Mouse (Mus musculus): ENCODE measurements around the gene Smpd3.

The Smpd3 gene

DNA sequence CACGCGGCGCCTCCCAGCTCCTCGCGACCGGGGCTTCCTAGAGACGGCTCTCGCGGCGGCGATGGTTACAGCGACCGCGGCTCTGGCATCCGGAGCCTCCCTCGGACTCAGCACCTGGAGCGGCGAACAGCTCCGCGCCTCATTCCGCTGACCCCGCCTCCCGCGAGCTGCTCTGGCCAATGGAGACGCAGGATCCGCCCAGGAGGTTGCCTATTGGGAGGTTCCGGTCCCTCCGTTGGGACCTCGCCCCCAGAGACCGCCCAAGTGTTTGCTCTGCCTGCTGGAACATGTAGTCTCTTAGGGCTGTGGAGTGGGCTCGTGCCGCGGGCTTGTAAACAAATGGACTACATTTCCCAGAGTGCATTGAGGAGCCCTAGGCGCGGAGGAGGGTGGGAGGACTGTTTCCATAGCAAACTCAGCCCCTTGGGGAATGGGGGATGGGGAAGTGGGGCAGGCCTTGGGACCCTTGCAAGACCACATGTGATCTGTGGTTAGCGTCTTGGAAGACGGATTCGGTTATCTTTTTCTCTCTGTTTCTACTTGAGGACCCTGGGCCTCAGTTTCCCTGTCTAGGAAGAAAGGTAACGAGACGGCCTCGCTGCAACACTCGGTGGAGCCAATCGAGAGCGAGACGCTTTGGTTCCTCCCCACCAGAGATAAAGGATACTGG lies at the start of gene Smpd3:
Gene Smpd3 (minus strand): TSS at position 137 of the 670 bp plus-strand sequence.
- DNase-seq, result peak; percentile 99

DNA sequence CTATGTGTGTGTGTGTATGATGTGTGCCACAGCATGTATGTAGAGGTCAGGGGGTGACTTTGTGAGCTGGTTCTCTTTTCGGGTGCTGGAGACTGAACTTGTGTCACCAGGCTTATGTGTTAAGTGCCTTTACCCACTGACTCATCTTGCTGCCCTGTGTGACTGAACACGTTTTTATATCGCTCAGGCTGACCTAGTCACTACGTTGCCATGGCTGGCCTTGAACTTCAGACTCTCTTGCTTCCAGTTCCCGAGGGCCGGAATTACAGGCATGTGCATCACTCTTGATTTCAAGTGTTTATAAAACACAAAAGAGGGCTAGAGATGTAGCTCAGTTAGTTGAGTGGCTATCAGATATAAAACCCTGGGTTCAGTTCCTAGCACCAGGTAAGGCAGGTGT lies 43.2 kb upstream of the Smpd3 start:
- DNase-seq, result no peak

DNA sequence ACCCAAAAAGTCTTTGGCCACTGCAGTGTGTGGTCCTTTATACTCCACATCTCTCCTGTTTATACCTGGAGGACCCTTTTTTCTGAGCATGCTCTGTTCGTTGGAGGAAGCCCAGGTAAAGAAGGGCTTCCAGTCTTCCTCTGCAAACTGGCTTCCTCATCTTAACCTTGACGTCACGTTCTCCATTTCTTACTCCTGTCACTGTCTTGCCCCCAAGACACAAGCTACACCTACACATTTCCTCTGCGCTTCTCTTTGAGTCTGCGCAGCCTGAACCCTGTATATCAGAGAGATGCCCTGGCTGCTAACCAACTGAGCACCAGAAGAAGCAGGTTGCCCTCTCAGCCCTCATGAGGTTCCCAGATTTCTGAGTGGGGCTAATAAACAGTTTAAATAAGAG lies 41.6 kb upstream of the Smpd3 start:
- DNase-seq, result no peak

DNA sequence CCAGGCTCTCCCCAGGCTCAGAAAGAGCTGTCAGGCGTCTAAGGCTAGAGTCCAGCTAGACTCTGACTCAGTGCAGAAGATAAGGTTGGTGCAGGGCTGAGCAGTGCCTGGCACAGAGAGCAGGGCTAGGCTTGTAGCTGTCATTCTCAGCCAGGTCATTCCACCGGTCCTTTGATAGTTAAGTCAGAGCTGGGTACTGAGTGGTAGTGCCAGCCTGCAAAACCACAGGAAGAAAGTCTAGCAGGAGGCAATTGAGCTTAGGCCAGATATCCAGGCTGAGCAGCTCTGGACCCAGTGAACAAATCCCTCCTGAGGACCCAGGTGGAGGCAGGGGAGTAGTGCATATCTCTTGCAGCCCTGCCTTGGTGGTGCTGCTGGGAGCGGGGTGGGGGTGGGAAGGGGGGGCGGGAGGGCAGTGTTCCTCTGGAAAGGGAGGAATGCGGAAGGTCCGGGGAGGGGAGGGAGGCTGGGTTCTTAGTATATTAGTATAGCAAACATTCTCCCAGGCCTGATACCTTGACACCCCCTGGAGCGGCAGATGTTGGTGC lies 40.8 kb upstream of the Smpd3 start:
- DNase-seq, result no peak

DNA sequence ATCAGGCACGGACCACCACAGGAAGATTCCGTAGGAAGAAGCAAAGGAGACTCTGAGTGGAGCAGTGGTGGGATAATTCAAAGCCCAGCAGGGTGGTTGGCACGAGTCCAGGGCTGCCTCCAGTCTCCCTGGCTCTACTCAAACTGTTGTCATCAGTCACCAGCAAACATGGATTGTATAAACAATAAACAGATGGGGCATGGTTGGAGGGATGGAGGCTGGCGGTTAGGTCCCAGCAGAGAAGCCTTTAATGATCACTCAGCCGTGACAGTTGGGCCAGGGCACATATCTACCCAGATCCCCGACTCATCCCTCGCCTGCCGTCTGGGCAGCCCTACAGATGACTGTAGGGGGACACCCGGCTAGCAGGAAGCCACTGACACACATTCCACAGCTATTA lies 39.1 kb upstream of the Smpd3 start:
- DNase-seq, result no peak

GRCm38 (mm10) chr8:106375957-106376356 lies 38.2 kb upstream of the Smpd3 start:
- DNase-seq, result no peak

DNA sequence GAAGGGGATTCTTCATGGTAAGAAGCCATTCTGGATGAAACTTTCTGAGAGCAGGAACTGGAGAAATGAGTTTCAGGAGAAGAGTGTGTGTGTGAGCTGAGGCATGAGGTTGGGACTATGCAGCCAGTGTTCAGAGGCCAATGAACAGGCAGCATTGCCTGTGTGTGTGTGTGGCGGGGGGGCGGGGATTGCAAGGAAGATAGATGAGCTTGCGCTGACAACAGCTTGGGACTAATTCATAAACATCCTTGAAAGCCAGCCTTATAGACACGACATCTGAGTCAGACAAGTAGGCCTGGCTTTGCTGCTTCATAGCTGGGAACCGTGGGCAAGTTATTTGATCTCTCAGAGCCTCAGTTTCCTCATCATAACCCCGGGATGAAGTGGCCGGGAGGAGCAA lies 31.3 kb upstream of the Smpd3 start:
- DNase-seq, result no peak

DNA sequence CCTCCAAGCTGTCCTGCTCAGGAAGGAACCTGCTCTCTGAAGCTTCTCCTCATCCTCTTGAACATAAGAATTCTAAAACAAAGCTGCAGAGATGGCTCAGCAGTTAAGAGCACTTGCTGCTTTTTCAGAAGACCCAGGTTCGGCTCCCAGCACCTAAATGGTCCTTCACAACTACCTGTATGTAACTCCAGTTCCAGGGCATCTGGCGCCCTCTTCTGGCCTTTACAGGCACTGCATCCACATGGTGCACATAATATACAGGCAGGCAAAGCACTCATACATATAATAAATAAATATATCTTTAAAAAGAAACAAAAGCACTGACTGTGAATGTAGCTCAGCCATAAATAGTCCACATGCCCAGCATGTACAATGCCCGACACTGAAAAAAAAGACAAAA lies 30.7 kb upstream of the Smpd3 start:
- no peak for DNase-seq

DNA sequence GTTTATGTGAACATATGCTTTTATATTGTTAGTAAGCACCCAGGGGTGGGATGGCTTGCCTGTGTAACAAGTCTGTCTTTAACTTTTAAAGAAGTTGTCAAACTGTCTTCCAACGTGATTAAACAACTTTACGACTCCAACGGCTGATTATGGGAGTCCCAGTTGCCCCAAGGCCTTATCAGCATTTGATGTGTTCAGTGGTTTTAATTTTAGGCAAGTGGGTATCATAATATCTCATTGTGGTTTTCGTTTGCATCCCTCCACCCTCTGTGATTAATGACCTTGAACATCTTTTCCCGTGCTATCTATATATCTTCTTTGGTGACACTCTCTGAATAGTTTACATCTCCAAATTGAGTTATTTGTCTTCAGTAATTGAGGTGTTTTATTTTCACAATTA lies 27.0 kb upstream of the Smpd3 start:
- DNase-seq, result no peak

GRCm38 (mm10) chr8:106364278-106364677 lies 26.5 kb upstream of the Smpd3 start:
- DNase-seq, result no peak

DNA sequence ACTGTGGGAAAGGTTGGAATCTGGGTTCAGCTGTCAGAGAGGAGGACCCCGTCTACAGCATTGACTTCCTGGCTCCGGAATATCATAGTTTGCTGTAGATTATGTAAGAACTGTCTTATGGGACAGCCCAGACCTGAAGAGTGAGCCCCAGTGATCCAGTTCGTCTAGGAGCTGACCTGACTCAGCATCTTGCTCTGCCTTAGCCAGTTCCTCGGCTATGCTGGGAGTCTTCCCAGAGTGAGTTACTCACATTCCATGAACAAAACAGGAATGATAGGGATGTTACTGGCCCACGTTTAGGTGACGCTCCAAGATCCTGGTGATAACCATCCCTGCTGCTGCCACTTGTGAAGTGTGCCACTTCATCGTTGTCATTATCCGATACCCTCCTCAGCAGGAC lies 25.5 kb upstream of the Smpd3 start:
- DNase-seq, result no peak

- DNase-seq, result no peak
Observed at GRCm38 (mm10) chr8:106359650-106360338, 22.0 kb upstream of the Smpd3 start.

GRCm38 (mm10) chr8:106351135-106351534 lies 13.3 kb upstream of the Smpd3 start:
- DNase-seq, result no peak

GRCm38 (mm10) chr8:106349398-106349797 lies 11.6 kb upstream of the Smpd3 start:
- no peak for DNase-seq

DNA sequence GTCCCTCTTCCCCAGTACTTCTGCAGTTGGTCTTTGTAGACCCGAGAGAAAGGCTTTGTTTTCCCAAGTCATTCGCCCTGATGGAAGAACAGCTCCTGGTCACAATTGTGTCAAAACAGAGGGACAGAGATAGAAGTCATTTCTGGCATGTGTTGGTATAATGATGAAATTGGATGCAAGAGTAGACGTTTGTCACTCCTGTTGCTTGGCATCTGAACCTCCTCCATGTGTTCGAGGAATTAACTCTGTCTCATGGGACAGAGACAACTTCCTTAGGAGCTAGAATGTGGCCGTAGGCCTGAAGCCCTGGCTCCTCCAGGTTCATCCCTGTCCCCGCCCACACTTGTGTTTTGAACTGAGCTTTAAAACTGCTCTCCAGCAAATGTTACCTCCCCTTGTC lies 8.3 kb upstream of the Smpd3 start:
- DNase-seq, result no peak

DNA sequence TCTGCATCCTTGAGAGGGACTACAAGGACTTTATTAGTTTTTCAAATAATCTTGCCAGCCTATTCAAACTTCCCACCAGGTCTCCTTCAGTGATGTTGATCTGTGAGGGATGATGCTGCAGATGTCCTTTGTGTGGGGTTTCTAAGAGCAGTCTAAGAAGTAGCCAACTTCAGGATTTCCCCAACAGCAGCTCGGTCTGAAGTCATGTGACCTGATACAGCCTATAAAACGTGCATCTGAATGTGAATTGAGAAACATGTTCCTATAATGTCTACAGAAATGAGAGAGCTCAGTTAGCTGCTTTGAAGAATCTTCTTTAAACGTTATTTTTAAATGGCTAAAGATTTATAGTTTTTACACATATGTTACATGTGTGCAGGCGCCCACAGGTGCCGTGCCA lies 5.7 kb upstream of the Smpd3 start:
- no peak for DNase-seq

- no peak for DNase-seq
Observed at GRCm38 (mm10) chr8:106342828-106343227, 5.0 kb upstream of the Smpd3 start.

GRCm38 (mm10) chr8:106338741-106339209 lies 987 bp upstream of the Smpd3 start:
- peak; percentile 11 for DNase-seq

- no peak for DNase-seq
Observed at GRCm38 (mm10) chr8:106336561-106336960, 1.2 kb downstream of the Smpd3 start.

- DNase-seq, result no peak
Observed at GRCm38 (mm10) chr8:106336031-106336430, 1.8 kb downstream of the Smpd3 start.

DNA sequence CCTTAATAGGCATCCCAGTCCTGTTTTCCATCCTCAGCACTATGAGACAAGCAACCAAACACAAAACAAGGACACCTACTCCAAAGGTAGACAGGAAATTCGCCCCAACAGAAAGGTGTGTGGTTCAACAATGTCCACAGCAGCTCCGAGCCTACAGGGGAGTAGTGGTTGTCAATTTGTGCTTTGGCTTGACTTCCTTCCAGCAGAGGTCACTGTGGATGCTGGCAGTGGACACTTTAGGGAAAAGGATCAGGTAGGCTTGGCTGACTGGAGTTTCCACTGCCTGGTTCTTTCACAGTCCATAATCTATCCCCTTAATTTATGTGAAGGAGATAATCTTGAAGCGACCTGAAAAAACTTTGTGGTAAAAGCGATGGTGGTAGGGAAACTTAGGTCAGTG lies 2.6 kb downstream of the Smpd3 start:
- peak; percentile 17 for DNase-seq

- no peak for DNase-seq
Observed at GRCm38 (mm10) chr8:106333346-106333745, 4.4 kb downstream of the Smpd3 start.

DNA sequence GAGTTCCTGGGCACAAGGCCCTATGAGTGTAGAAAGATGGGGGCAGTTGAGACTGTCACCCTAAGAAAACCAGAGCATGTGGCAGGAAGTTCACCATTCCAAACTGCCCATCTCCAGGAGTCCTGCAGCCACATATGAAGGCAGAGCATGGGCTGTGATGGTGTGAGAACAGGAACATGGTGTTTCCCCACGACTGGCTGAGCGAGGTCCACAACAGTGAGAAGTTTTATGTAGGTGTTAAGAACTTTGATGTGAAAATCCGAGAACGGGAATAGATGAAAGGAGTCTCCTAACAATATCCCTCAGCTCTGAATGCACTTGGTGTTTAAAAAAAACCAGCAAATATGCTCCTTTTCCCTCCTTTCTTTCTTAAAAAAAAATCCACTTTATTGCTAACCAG lies 5.3 kb downstream of the Smpd3 start:
- no peak for DNase-seq

GRCm38 (mm10) chr8:106326624-106327023 lies 11.2 kb downstream of the Smpd3 start:
- DNase-seq, result no peak

Data from kidney, adult 9 months (tissue).